Mouse (Mus musculus): ENCODE results near the gene S100a1.

The S100a1 gene

DNA sequence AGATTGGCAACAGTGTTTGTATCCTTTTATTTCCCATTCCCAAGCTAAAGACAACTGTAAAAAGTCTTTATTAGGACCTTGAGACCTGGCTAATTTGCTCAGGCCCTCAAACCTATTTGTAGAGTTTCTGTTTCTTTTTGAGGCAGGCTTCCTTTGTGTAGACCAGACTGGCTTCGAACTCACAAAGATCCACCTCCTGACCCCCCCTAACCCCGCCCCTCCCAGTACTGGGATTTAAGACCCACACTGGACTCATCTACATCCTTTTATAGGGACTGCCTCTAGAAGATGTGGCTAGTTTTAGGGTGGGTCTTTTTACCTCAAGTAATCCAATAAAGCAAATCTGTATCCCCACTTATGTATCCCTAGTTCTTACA is 4.5 kb downstream of the S100a1 start:
- no peak for DNase-seq (ENCODE audit: low spot score)

DNA sequence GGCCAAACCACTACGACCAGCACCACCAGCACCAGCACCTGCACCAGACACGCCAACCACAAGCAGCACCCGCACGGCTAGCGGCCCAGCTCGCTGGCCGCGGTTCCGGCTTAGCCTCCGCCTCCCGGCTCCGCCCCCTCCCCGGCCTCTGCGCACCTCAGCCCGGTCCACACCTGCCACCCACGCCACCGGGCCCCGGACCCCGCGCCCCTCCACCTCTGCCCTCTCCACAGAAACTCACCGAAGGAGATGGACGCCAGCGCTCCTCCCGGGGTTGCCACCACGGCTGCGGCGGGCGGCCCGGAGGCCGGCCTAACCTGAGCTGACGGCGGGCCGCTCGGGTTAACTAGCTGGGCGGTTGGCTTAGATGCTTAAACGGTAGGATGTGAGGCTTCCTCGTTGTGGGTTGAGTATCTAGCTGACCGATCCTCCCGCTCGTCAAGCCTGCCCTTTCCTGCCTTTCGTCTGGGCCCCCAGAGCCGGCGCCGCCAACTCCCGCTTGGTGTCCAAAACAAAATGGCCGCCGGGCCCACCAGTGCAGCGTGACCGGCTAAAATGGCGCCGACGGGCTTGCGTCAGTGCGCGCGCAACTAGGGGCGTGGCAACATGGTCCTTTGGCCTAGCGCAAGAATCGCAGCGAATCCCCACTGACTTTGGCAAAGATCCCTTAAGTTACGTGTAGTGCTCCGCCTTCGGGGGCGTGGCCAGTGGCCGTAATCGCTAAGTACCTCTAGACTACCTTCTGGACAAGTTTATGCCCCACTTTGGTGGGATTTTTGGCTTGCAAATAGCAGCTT is 5.0 kb downstream of the S100a1 start, which contains the start of gene Chtop:
Gene Chtop (minus strand): TSS at position 549 of the 797 bp plus-strand sequence.
- DNase-seq (ENCODE audit: low spot score), result peak; percentile 100

DNA sequence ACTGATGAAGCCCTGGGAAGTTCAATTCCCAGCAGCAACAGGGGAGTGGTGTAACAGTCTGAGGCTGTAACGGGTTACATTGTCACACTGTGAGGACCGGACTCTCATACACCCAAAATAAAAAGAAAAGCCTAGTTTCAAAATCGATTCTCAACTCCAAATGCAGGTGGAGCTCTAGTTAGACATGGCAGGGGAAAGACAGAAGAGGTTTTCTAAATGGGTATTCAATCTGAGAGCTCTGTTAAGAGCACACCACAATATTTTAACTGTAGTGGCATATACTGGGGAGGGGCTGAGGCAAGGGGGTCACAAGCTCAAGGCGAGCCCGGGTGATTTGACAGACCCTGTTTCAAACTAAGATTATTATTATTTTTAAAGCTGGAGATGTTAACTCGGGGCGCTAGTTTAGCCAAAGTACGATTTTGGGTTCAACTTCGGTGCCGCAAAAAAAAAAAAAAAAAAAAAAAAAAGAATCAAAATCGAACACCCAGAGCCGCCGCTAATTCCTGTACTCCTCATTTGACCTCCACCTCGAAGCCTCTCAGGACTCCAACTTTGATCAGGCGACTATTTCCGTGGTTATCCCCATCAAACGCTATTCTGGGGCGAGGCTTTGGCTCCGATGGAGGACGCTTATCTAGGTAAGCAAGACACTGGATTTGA is 5.8 kb downstream of the S100a1 start:
- no peak for DNase-seq (ENCODE audit: low spot score)

DNA sequence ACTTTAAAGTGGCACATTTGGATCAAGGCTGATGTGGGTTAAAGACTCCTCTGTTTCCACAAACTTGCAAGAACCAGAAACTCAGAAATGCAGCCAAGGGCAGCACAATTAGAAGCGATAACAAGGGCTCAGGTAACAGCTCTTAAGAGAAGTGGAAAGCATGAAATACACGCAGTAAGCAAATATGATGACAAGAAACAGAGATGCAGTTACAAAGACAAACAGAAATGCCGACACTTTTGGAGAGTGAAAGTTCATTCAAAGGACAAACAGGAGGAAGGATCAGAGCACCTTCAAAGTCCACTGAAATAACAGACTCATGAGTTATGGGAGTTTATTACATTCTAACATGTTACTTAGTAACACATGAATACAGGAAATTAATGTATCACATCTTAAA is 7.8 kb downstream of the S100a1 start:
- peak; percentile 65 for DNase-seq (ENCODE audit: low spot score)

DNA sequence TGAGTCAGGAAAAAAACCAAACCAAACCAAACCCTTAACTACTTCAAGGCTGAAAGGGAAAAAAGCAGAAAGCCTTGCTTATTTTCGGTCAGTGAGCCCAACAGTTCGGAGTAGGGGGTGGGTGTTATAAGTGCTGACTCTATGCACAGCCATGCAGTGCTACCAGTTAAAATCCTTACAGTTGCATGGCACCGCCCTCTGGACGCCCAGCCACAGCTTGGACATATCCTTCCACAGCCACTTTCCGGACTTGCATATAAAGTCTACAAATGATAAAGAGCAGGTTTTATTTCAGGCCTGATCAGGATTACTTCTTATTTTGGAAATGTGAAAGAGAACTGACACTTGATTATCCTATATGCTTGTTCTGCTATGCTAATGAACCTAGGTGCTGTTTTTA is 9.0 kb downstream of the S100a1 start:
- DNase-seq (ENCODE audit: low spot score), result no peak

DNA sequence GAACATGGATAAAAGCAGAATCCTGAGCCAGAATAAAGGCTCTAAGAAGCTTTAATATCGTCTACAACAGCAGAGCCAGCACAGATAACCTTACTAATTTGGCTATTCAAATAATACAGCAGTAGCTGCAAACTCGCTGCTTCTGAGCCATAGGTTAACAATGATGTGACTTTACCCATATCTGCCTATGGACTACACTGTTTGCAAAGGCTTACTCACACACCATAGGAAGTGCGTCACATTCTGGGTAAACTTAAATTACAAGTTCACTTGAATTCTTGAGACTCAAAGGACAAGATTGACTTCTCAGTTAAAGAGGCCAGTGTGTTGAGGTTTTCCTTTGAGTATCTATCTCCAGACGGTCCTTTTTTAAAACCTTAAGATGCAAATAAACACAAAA is 10.7 kb downstream of the S100a1 start:
- DNase-seq (ENCODE audit: low spot score), result no peak

DNA sequence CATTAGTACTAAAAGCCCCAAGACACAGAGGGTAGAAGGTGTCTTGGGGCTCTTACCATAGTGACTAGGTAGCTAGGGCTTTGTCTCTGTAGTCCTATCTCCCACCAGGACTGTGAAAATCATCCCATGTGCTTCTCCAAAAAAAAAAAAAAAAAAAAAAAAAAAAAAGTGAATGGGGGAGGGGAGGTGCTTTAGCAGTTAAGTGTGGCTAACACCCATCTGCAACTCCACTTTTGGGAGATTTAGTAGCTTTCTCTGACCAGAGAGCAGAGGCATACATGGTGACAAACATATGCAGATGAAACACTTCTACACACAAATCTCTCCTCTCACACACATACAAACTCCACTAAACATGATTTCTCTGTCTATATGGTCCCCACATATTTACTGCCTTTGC is 16.6 kb downstream of the S100a1 start:
- DNase-seq (ENCODE audit: low spot score), result no peak

DNA sequence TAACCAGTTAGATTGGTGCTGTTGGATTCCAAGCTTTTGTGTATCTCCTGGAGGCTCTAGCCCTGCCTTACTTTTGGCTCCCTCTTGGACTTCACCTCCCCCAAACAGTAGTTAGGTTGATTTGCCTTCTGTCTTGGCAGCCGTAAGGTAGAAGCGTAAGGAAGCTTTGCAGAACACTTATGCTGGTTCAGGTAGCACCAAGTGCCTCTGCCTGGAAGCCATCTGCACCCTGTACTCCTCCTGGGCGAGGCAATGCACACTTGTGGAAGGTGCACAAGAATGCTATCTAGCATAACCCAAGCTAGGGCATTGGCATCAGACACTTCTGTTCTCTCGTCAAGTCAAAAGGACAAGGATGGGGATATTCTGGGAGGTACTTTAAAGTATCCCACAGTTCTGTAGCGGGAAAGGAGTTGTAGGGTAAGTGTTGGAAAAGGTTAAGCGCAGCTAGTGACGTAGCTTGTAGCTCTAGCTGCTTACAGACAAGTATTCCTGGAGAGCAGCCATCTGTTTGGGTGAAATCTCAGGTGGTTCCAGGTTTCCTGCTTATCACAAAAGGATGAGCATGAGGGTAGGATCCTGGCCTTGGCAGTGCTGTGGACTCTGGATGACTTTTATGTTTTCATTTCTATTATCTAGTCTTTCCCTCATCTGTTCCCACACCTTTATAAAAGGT is 18.2 kb downstream of the S100a1 start:
- DNase-seq (ENCODE audit: low spot score), result no peak

DNA sequence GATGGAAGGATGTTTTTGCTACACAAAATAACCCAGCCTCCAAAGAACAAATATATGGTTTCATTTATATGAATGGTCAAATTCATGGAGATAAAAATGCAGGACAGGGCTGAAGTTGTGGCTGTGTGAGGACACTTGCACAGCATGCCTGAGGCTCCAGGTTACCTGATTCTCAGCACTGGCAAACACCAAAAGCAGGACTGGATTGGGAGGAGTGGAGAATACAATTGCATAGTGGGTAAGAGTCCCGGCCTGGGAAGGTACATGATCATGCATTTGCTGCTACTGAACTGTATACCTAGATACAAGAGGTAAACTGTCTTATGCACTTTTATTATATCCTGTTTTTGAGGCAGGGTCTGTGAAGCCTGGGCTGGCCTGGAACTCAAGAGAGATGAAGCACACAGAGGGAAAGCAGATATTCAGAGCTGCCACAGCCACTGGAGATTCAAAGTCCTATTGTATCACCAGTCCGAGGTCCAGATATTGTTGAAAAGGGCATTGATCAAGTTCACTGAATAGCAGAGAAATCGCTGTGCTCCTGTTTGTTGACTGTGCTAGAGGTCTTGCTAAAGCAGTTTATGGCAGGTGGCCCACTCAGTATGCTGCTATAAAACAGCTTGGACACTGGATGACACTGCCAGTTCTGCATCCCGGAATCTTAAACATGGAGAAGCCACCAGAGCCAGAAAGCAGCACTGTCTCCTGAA is 20.2 kb downstream of the S100a1 start:
- DNase-seq (ENCODE audit: low spot score), result no peak

DNA sequence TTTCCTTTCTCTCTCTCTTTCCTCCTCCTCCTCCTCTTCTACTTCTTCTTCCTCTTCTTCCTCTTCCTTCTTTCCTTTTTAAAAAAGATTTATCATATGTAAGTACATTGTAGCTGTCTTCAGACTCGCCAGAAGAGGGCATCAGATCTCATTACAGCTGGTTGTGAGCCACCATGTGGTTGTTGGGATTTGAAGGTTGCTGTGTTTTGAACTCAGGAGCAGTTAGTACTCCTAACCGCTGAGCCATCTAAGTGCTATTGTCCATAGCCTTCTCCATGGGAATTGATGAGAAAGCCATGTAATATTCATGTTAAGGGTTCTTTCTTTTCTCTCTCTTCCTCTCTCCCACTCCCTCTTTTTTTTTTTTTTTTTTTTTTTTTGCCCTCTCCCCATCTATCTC is 22.8 kb downstream of the S100a1 start:
- DNase-seq (ENCODE audit: low spot score), result peak; percentile 69

DNA sequence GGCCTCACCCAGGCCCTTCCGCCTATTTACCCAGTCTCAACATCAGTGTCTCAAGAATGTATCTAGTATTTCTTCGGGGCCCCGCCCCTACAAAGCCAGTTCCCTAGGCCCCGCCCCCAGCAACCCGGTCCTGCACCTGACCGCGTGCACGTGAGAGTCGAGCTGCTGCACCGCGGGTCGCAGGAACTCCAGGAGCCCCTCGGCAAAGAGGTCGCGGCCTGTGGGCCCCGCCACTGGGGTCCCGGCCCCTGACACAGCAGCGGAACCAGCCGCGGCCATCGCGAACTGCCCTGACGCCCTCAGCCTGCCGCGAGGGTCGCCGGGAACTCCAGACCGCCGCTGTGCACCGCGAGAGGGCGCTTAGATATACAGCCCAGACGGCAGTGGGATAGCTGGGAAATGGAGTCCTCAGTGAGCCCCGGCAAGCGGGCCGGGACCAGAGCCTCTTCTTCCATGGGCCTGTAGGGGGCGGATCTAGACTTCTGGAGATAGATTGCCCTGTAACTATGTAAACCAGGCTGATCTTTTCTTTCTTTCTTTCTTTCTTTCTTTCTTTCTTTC is 23.4 kb downstream of the S100a1 start, which contains the start of gene Snapin:
Gene Snapin (minus strand): TSS at position 338 of the 561 bp plus-strand sequence.
- peak; percentile 97 for DNase-seq (ENCODE audit: low spot score)

DNA sequence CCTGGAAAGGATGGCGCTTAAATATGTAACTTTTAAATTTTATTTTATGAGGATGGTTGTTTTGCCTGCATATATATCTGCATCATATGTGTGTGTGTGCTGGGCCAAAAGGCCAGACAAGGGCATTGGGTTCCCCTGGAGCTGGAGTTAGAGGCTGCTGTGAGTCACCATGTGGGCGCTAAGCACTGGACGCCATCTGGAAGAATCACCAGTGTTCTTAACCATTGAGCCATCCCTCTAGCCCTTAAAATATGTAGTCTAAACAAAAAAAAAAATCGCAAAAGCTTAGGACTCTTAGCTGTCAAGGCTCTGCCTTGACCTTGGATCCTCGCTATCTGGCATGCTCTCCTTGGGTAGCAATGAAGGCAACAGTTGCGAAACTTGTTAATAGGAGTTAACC is 25.6 kb downstream of the S100a1 start:
- DNase-seq (ENCODE audit: low spot score), result no peak

DNA sequence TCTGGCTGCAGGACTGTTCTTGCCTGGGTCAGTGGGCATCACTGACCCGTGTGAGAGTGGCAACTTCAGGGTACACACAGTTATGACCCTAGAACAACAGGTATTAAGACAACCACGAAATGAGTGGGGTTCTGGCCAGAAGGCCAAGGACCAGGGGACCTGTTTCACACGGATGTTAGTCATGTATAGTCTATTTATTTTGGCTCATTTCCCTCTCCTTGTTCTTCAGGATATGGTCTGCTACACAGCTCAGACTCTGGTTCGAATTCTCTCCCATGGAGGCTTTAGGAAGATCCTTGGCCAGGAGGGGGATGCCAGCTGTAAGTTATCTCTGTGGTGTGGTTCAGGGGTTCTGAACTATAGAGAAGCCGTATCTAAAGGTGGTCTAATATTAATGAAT is 27.2 kb downstream of the S100a1 start:
- no peak for DNase-seq (ENCODE audit: low spot score)

DNA sequence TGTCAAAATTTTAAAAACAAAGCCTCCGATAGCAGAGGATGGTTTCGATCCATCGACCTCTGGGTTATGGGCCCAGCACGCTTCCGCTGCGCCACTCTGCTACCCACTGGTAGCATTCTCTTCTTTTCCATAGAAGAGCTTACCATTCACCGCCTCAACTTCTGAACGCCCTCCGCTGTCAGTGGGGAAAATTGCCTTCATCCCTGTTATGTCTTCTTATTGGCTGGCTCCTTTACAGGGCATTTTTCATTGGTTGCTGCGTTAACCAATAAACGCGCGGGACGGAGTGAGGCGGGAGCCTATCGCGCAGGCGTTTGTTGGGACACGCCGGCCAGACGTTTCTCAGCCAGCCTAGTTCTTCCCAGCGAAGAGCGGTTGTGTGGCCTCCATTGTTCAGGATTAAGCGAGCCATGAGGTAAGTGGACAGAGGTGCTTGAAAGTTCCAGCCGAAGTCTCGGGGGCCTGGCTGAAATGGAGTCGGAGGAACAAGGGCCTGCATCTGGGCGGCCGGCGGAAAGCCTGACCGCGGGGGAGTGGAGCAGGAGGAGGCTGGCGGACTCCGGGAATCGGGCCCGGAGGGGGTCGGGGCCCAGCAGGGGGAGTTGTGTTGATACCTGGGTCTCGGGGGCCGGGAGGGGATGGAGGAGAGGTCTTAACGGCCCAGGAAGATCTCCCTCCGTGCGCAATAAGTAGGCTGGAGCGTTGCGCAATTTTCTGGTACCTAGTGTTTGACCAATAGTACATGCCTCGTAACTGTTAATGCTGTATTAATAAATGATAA is 38.2 kb downstream of the S100a1 start, which contains the start of gene Ilf2:
Gene Ilf2 (plus strand): TSS at position 296 of the 781 bp plus-strand sequence.
- DNase-seq (ENCODE audit: low spot score), result peak; percentile 98

DNA sequence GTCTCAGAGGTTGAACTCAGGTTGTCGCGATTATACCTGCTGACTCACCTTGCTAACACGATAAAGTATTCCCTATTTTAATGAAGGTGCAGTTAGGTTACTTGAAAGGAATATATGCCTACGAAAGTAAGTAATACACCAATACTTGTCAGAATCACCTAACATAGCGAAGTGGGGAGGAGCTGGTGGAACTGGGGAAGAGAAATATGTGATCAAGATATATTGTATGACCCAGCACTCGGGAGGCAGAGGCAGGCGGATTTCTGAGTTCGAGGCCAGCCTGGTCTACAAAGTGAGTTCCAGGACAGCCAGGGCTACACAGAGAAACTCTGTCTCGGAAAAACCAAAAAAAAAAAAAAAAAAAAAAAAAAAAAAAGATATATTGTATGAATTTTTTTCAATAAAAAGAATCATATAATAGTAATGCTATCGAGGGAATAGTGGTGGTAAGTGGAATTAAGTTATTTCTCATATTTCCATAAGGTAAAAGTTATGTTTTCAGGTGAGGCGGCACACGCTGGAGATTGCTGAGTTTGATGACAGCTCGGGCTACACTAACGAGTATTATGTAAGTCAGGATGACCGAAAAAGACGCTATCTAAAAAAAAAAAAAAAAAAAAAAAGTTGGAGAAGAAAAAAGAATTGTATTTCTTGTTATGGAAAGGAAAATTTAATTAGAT is 38.9 kb downstream of the S100a1 start:
- no peak for DNase-seq (ENCODE audit: low spot score)

DNA sequence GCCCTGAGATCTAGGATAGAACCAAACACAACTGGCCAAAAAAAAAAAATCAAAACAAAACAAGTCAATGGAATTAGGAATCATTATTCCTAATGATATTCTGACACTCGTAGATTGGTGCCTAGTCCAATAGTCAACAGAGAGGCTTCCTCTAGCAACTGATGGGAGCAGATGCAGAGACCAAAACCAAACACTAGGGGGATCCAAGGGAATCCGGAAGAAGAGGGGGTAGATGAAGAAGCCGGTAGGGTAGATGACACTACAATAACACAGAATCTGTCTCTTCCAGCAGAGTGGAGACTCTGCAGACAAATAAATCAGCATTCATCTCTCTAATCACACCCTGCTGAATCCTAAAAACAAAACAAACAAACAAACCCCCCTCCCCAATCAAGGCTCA is 42.0 kb downstream of the S100a1 start:
- peak; percentile 72 for DNase-seq (ENCODE audit: low spot score)

DNA sequence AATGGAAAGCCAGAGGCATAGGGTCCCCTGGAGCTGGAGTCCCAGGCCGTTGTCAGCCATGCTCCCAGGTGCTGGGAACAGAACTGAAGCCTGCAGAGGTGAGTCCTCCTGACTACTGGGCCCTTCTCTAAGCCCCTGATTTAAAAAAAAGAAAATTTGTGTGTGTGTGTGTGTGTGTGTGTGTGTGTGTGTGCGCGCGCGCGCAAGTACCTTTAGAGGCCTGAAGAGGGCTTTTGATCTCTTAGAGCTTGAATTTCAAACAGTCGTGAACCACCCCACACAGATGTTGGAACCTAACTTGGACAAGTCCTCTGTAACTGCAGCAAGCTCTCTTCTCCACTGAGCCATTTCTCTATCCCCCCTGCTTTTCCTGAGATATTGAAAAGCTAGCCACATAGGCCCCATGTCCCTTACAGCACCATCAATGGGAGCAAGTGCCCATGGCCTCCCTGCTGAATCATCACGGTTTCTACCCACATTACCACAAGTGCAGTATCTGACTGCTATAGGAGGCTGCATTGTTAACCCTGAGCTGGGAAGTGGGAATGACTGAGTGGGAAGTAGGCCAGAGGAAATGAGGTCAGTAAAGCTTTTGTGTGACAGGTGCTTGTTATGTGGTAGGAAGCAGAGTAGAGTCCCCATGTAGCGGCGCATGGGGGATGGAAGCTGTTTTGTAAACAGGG is 46.4 kb downstream of the S100a1 start:
- DNase-seq (ENCODE audit: low spot score), result no peak

DNA sequence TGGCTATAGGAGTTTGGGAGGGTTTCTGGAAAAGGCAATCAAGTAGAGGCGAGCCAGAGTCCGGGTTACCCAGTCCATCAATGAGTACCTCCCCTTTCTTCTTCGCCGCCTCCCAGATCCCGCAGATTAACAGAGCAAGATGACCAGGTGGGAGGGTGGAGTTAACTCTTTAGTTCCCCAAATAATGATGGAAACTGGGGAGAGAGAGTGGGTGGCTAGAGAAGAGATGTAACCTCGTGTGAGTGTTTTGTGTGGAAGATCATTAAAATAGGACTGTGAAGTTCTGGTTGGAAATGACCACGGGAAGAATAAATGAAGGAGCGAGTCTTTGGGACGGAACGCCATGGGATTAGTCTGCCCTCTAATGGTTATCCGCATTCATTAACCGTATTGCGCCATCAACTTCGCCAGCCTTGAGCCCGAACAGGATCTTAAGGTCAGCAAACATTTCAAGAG is 47.9 kb downstream of the S100a1 start:
- peak; percentile 86 for DNase-seq (ENCODE audit: low spot score)

DNA sequence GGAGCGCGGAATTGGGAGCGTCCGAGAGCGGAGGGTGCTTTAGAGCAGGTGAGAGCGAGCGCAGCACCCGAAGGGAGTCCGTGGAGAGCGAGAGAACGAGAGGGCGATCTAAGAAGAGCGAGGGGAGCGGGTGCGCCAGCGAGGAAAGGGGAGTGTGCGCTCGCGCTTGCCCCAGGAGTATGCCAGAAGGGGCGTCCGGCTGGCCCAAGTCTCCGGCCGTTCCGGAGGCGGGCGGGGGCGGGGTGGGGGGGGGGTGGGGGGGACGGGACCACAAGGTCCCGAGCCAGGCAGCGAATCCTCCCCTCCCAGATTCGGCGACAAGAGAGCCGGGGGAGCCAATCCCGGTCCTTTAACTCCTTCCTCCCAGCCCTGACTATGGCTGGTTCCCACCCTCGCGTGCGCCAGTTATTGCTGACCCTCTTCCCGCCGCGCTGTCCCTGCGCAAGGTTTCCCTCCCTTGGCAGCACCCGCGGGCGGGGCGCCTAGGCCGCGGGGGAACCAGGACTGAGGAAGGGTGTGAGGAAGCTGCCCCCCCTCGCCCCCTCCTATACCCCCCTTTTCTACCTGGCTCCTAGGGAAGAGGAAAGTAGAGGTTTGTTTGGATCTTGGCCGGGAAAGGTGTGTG is 48.4 kb downstream of the S100a1 start, which contains the start of gene Npr1:
Gene Npr1 (minus strand): TSS at position 181 of the 625 bp plus-strand sequence.
- peak; percentile 68 for DNase-seq (ENCODE audit: low spot score)

Measured in lung, postnatal 25 days (tissue).